Mouse (Mus musculus): Measurements from ENCODE around the gene Pdzd4. TPM values are rescaled to one million over a fixed set of nuclear protein-coding genes. Genes with fewer than 3 reads are reported as not detected.
A peak's percentile ranks its signal among the peaks of the same experiment; 100 is the strongest.

Pdzd4 gene
- 1 to 10 TPM in 1 of 2 experiments, under 1 TPM in 1; 0.56 to 1.3 TPM for total RNA-seq (2021)
- long read RNA-seq, experiment 1, result 0 reads
- long read RNA-seq, experiment 2, result 0 reads

DNA sequence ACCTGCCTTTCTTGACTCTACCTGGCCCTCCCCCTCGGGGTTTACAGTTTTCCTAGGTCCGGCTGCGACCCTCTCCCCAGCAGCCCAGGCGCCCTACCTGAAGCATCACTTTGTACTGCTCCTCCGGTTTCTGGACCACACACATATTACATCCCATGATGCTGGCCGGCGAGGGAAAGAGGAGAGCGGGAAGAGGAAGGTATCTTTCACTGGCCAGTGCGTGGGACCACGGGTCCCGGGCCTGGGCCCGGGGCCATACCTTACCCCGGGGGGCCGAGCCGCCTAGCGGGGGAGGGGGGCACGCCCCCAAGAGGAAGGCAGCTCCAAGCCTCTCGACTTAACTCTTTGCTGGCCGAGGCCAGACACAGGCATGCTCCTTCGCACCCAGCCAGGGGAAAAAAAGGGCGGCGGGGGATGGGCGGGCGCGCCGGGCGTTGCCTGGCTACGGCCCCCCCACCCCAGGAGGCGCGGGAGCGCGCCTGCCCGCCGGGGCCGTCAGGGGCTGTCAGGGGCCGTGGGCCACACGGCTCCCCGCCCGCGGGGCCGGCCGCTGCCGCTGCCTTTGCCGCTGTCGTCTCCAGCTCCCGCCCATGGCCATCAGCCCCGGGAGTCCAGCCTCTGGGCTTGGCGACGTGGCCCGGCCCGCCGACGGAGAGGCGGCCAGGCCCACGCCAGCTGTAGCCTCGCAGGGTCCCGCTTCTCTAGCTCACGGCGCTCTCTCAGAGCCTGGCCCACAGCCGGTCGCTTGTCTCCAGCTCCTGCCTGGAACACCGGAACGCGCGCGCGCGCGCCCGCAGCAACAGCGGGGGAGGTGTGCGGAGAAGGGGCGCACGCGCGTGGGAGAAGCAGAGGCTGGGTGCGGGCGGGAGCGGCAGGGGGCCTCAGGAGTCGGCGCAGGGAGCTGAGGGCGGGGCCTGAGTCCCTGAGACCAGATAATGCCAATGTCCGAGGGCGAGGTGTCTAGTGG lies at the start of gene Pdzd4:
TSS of gene Pdzd4 (minus strand) at position 785 of the 967 bp plus-strand sequence.
- no peak for TF ChIP-seq CTCF (IDR thresholded peaks at IDR 0.05)
- Histone ChIP-seq H3K27ac (peak within 1 kb of the TSS; percentile 58), H3K4me3 (peak within 1 kb of the TSS; percentile 81)
- peak; percentile 65 for DNase-seq
- intact Hi-C loops (cut with DNase I), result no loop called here

DNA sequence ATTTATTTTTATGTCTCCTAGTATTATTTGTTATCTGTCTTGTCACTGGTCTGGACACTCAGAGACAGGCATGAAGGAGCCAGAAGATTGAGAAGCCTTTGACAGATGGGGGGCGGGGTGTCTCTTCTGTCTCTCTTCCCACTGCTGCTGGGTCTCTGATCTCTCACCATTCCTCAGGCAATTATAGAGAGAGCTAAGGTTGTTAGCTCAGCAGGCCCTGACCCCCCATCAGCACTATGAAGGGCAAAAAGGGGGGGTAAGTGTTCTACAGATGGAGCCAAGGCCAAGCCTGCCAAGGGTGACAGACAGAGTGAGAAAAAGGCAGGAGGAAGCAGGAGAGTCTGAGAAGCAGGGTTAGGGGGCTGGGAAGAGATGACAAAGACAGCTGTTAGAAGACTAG lies 47.2 kb upstream of the Pdzd4 start:
- no peak overlapping the region for H3K27ac ChIP-seq
- no peak for DNase-seq
- intact Hi-C loops (cut with DNase I), result no loop called here
- H3K4me3 ChIP-seq, result no peak overlapping the region
- TF ChIP-seq CTCF (IDR thresholded peaks at IDR 0.05), result no peak

DNA sequence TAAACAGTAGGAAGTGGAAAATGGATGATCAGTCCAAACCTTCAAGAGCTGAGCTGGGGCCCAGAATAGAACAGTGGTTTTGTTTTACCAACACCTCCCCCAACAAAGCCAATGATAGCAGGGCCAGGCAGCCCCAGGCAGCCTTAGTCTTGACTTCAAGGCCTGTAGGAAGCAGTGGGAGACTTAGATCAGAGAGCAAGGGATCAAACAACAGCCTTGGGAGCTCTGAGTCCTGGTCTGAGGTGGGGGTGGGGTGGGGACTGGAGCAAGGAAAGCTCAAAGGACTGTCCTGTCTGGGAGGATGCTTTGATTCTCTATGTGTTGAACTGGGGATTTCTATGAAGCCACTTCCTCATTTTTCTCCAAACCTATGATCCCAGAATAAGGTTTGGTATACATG lies 46.7 kb upstream of the Pdzd4 start:
- DNase-seq, result no peak
- Histone ChIP-seq H3K27ac (no peak overlapping the region), H3K4me3 (no peak overlapping the region)
- intact Hi-C loops (cut with DNase I), result no loop called here
- TF ChIP-seq CTCF (IDR thresholded peaks at IDR 0.05), result no peak

DNA sequence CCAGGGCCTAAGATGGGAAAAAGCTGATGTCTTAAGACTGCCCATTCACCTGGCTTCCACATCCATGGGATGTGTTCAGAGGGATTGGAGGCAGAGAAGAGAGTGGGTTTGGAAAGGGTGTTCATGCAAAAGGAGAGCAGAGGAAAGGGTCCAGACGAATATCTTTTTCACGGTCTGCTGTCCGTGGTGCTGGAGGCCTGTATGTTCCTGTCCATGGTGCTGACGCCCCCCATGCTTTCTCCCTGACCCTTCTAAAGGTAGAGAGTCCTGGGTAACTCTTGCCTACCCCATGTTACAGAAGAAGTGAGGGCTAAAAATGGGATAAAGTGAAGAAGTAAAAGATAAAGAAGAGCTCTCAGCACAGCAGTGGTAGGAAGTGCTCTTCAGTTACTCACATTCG lies 44.6 kb upstream of the Pdzd4 start:
- intact Hi-C loops (cut with DNase I), result no loop called here

DNA sequence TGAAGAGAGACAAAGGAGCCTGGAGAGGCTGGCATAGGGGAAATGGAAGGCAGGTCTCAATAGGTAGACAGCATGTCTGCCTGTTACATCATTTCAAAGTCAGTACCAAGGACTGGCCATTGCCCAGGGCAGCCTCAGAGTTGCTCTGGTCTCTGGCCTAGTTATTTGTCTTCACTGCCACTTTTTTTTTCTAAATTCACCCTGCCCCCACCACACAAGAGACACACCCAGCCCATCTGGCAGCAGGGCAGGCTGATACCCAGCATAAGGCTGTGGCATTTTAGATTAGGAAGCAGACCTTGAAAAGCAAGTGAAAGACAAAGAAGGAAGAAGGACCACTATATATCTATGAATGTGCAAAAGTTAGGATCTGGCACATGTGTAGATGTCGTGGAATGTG lies 43.1 kb upstream of the Pdzd4 start:
- no peak for TF ChIP-seq CTCF (IDR thresholded peaks at IDR 0.05)
- no peak for DNase-seq
- Histone ChIP-seq H3K4me3 (no peak overlapping the region), H3K27ac (no peak overlapping the region)
- intact Hi-C loops (cut with DNase I), result no loop called here

More for the DNA sequence above, 44.6 kb upstream of the Pdzd4 start:
- Histone ChIP-seq H3K4me3 (no peak overlapping the region), H3K27ac (no peak overlapping the region)
- no peak for TF ChIP-seq CTCF (IDR thresholded peaks at IDR 0.05)
- no peak for DNase-seq

DNA sequence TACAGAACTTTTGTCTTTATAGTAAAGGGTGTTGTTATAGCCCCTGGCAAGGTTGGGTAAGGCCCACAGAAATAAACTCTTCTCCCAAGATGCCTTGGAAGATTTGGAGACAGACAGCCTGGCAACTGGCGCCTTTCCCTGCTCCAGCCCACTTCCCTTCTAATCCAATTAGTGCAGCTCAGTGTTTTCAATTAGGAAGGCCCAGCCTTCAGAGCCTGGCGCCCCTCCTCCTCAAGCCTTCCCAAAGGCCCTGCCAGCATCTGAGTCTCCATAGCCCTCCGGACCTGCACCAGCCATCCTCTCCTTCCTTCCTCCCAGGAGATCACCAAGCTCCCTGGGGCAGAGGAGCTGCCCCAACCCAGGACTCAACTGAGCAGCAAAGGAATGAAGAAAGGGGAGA lies 42.5 kb upstream of the Pdzd4 start:
- TF ChIP-seq CTCF (IDR thresholded peaks at IDR 0.05), result no peak
- DNase-seq, result no peak
- Histone ChIP-seq H3K4me3 (no peak overlapping the region), H3K27ac (no peak overlapping the region)
- intact Hi-C loops (cut with DNase I), result no loop called here

DNA sequence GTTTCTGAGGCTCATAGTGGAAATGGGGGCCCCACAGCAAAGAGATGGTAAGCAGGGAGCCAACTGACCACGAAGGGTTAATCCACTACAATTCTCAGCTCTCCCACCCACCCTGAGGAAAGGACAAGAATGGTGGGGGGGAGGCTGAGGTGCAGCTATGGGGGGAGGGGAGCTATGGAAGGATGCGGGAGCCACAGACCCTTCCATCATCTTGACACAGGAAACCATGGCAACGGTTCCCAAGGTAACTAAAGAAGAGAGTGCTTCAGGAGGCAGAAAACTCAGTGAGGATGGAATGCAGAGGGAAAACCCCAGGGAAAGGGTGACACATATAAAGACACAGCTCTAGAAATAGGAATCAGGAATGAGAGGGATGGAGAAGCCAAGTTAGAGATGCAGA lies 39.9 kb upstream of the Pdzd4 start:
- DNase-seq, result no peak
- Histone ChIP-seq H3K27ac (no peak overlapping the region), H3K4me3 (no peak overlapping the region)
- intact Hi-C loops (cut with DNase I), result no loop called here
- no peak for TF ChIP-seq CTCF (IDR thresholded peaks at IDR 0.05)

DNA sequence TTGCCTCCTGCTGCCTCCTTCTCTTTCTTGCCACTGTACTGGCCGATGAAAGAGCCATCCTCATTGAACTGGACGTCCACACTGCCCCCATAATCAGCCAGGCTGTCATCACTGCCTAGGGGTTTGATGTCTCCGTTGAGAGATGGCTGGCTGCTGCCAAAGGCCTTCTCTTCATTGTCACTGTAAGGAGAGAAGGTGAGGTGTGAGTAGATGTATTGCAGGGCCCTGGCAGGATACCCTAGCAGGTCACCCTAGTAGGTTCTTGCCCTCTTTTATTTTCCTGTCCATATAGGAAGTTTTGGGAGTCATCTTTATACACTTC lies 30.3 kb upstream of the Pdzd4 start:
- intact Hi-C loops (cut with DNase I), result no loop called here
- TF ChIP-seq CTCF (IDR thresholded peaks at IDR 0.05), result no peak

DNA sequence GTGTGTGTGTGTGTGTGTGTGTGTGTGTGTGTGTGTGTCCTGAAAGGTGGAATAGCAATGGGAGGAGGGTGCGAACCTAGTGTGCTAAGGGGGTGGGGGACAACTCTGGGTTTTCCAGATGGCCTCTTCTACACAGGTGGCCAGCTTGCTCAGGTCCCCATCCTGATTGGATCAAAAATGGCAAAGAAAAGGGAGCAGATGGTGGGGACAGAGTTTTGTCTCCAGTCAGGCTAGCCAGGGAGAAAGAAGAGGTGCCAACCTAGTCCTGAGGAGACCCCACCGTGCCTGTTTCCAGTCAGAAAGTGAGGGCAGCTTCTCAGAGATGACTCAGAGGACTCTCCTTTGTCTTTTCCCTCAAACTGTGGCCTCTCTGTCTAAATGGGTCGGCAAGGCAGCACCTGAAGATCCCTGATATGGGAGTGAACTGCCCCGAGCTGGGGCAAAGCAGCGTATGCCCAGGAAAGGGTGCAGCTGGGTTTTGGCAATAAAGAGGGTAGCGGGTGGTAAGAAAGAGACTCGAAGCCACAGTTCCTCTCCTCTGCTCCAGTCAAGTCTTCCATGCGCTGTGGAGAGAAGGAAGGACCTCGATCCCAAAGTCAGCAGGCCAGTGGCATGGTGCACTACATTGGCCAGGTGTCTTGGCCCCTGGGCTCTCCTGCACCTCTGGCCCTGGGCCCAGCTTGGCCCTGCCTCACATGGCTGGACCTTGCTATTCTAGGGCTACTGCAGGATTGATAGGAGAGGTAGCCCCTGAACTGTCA lies 29.7 kb upstream of the Pdzd4 start:
- TF ChIP-seq CTCF (IDR thresholded peaks at IDR 0.05), result no peak
- Histone ChIP-seq H3K27ac (no peak overlapping the region), H3K4me3 (no peak overlapping the region)
- DNase-seq, result no peak
- intact Hi-C loops (cut with DNase I), result no loop called here

More for the DNA sequence above, 30.3 kb upstream of the Pdzd4 start:
- Histone ChIP-seq H3K4me3 (no peak overlapping the region), H3K27ac (no peak overlapping the region)
- DNase-seq, result no peak

DNA sequence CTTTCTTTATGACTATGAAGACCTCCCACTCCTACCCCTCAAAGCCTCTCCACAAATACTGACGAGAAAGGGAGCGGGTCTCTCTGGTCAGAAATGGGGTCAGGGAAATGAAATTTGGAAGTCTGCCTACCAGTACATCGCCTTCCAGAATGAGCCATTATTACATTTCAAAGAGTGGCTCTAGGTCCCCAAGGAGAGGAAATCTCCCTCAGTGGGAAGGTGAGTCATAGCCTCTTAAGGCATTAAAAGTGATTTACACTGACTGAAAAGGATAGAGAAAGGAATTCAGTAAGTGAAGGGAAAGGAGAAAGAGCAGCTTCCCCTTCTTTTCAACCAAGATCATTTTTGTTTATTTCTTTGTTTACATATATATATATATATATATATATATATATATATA lies 11.9 kb upstream of the Pdzd4 start:
- no peak overlapping the region for H3K27ac ChIP-seq
- no peak for DNase-seq

DNA sequence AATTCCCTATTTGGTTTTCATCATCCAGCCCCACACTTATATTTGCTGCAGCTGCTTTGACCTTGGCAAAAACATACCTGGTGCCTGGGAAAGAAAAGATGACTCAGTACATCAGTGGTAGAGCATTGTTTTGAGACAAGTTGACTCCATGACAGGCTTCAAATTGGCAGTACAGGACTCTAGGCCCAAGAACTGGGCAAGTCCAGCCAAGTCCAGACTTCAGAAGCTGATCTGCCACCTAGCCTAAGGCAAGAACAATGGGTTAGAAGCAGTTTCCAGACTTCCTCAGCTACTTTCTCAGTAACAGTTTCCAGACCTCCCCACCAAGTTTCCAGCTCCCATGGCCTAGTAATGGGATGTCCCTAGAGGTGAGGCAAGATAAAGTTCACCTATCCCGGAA lies 11.0 kb upstream of the Pdzd4 start:
- TF ChIP-seq CTCF (IDR thresholded peaks at IDR 0.05), result no peak
- intact Hi-C loops (cut with DNase I), result no loop called here
- Histone ChIP-seq H3K4me3 (no peak overlapping the region), H3K27ac (no peak overlapping the region)
- DNase-seq, result no peak

More for the DNA sequence above, 11.9 kb upstream of the Pdzd4 start:
- intact Hi-C loops (cut with DNase I), result no loop called here
- no peak for TF ChIP-seq CTCF (IDR thresholded peaks at IDR 0.05)
- H3K4me3 ChIP-seq, result no peak overlapping the region

DNA sequence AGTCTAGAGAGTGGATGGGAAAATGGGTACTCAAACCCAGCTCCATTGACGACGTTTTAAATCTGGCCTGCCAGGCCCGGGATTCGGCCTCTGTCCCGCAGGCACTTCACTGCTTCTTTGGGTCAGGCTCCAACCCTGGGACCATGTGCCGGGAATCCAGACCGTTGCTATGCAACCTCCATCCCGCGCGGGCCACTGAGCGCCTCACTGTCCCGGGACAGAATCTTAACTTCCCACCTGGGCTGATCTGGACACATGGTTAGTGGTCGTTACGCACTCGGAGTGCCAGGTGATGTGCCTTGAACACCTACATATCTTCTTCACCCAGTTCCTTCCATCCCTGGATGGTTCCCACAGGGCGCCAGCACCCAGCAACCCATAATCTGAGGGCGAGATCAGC lies 1.0 kb downstream of the Pdzd4 start:
- TF ChIP-seq CTCF (IDR thresholded peaks at IDR 0.05), result no peak
- H3K27ac ChIP-seq, result no peak overlapping the region
- H3K4me3 ChIP-seq, result peak overlapping the region; percentile 81
- intact Hi-C loops (cut with DNase I), result no loop called here
- DNase-seq, result no peak

DNA sequence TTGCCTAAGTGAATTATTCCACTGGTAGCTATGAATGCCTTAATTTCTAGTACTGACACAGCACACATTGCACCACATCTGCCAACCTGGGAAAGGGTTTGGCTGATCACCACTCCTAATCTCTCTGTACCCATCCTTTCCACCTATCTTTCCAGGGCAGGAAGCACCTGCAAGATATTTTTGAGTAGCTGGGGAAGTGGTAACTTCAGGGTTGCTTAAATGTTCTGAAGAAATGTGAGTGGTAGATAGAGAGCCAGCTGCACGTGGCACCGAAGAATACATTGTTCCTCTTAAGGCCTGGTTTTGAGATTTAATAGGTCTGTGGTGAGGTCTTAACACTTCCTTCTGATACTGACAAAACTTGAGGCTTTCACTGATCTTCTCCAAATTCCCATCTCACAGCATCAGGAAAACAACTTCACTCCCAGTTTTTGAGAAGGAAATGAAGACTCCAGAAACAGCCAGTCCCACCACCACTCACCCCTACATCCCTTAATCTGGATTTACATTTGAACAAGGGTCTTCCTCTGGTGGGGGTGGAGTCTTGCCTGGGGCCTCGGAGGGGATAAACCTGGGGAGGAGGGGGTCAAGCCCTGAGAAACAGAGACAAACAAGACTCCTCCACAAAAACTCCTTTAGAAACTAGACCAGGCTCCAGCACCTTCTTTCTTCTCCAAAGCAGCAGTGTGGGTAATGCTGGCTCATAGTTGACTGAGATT lies 8.0 kb downstream of the Pdzd4 start:
- intact Hi-C loops (cut with DNase I), result no loop called here
- no peak for DNase-seq
- H3K27ac ChIP-seq, result no peak overlapping the region
- H3K4me3 ChIP-seq, result no peak overlapping the region
- no peak for TF ChIP-seq CTCF (IDR thresholded peaks at IDR 0.05)
